Mouse (Mus musculus) cerebellum, adult 2 months (tissue): ENCODE data around the gene Ltbr. TPM values are rescaled to one million over a fixed set of nuclear protein-coding genes. Genes with fewer than 3 reads are reported as not detected.

Experiments
- DNase-seq, 2 experiments: peaks; one replicate each; pipeline ENCODE4 v3.0.0; 2021
- H3K27ac ChIP-seq: fragments of 200-500 bp; 2 replicates; pipeline ENCODE4 v1.5.1; 2012; ENCODE audit warnings: low read length, control low read depth, inconsistent platforms; ENCODE audit not compliant: insufficient read depth
- H3K27me3 ChIP-seq: fragments of 200-500 bp; 2 replicates; pipeline ENCODE4 v1.6.1; 2012; ENCODE audit warnings: inconsistent platforms, mild to moderate bottlenecking, low read length, moderate library complexity; ENCODE audit not compliant: control insufficient read depth, insufficient read depth
- H3K4me1 ChIP-seq: fragments of 200-500 bp; 2 replicates; pipeline ENCODE4 v1.6.1; 2011; ENCODE audit warnings: low read length; ENCODE audit not compliant: control insufficient read depth, insufficient read depth
- H3K4me3 ChIP-seq: fragments of 200-500 bp; replicated peaks from 2 replicates; pipeline ENCODE3; 2011; ENCODE audit warnings: mild to moderate bottlenecking, low read depth, low read length, control low read depth; ENCODE audit not compliant: insufficient read depth
- CTCF ChIP-seq: fragments of 200-500 bp; IDR thresholded peaks from 2 replicates; pipeline ENCODE4 v1.5.1; 2011; ENCODE audit warnings: low read depth, mild to moderate bottlenecking, control low read depth, low read length, moderate library complexity, borderline replicate concordance; ENCODE audit not compliant: insufficient read depth
- POLR2A ChIP-seq: fragments of 200-500 bp; IDR thresholded peaks from 2 replicates; pipeline ENCODE4 v1.6.1; 2011; ENCODE audit warnings: low read length, control low read depth, borderline replicate concordance; ENCODE audit not compliant: insufficient read depth
- WGBS: fragments of 180-500 bp; shearing (Covaris S2); methylation state at CpG from one replicate; pipeline ENCODE4 v1.1.7; 2018; 5-methylcytosine and 5-hydroxymethylcytosine counted together
- polyA plus RNA-seq: library from polyadenylated mRNA; depleted of rRNA; stranded (reverse); fragments of >200 nt; gene quantifications from 2 replicates; pipeline ENCODE4 v1.2.3, GENCODE M21; 2012

Ltbr gene
- polyA plus RNA-seq, 1 experiment: 12.5 TPM

DNA sequence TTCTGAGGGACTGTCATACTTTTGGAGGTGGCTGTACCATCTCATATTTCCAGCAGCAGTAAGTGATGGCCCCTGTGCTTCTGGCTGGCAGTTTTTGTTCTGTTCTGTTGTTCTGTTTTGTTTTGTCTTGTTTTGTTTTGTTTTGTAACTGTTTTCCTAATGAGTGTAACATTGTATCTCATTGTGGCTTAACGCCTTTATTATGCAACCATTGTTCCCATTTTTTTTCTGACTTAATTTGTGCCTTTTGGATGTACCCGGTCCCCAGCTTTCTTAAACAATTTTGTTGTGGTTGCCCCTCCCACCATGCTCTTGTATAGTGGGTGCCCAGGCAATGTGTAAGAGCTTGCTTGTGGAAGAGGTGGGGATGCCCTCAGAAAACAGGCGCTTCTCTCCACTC lies 28.5 kb upstream of the Ltbr start:
- 70% methylated on average over 3 of the region's 3 CpGs for WGBS
- no peak for DNase-seq
- Histone ChIP-seq H3K27ac (no peak overlapping the region), H3K4me3 (no peak overlapping the region), H3K4me1 (no peaks in the 10 kb centered on the region), H3K27me3 (no peaks in the 10 kb centered on the region)
- no peak for TF ChIP-seq CTCF
- TF ChIP-seq POLR2A: no peak

DNA sequence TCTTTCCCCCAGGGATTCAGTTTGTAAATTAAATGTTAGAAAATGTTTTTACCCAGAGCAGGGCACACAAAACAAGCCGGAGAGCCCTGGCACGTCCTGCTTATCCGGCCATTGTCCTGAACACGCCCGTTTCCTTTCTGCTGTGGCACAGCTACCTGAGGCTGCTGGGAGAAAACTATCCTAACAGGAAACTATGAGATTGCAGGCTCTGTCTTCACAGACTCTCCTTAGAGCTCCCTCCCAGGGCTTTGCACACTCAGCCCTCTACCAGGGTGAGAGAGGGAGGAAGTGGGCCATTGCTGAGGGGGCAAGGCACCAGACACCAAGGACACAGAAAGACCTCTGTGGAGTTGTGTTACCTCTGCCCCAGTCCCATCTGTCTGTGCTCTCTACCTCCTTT lies 26.6 kb upstream of the Ltbr start:
- H3K27me3 ChIP-seq: no peaks in the 10 kb centered on the region
- H3K27ac ChIP-seq: no peak overlapping the region
- no peaks in the 10 kb centered on the region for H3K4me1 ChIP-seq
- WGBS: 91% methylated on average over 5 of the region's 5 CpGs
- TF ChIP-seq POLR2A (no peak), CTCF (no peak)
- DNase-seq: no peak
- H3K4me3 ChIP-seq: no peak overlapping the region

DNA sequence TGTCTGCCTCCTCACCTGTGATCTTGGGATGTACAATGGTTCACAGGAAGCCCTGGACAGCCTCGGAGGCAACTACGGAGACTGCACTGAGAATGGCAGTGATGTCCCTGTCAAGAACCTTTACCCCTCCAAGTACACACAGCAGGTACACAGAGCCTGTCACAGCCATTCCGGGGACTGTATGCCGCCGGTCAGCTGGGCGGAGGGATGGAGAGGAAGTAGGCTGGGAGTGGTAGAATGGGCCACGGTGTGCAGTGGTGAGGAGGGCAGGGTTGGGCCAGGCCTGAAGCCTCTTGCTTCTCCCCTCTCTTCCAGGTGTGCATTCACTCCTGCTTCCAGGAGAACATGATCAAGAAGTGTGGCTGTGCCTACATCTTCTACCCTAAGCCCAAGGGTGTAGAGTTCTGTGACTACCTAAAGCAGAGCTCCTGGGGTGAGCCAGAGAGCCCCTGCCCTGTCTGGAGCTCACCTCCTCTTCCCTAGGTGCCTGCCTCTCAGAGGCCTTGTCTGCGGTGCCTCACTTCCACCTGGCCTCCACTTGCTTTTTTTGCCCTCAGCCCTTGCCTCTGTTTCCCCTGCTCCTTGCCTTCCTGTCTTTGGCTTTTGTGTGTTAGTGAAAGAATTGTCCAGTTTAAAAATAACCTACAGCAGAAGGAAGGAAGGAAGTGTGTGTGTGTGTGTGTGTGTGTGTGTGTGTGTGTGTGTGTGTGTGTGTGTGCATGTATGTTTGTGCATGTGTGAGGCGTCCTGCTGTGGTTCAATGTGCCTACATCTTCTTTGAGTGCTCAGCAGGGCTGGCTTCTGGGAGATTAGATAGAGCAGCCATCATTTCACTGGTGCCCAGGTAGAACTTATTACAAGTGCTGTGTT lies 25.3 kb upstream of the Ltbr start:
- WGBS: 76% methylated on average over 9 of the region's 9 CpGs
- TF ChIP-seq CTCF (no peak), POLR2A (no peak)
- Histone ChIP-seq H3K27me3 (no peaks in the 10 kb centered on the region), H3K4me3 (no peak overlapping the region), H3K4me1 (no peaks in the 10 kb centered on the region), H3K27ac (no peak overlapping the region)
- DNase-seq: no peak

DNA sequence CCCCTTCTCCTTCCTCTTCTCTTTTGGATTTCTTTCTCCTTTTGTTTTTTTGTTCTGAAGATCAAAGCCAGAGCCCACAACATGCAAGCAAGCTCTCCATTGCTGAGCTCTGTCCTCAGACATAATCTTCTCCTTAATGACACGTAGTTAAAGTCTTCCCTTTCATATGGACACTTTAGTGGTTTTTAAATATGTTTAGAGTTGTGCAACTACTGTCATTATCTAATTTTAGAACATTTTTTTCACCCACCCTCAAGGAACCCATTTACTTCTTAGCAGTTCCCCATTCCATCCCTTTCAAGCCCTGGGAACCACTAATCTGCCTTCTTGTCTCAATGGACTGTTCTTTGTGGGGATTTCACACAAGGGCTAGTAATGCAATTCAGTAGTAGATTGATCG lies 20.7 kb upstream of the Ltbr start:
- WGBS: 85% methylated on average over 2 of the region's 2 CpGs

DNA sequence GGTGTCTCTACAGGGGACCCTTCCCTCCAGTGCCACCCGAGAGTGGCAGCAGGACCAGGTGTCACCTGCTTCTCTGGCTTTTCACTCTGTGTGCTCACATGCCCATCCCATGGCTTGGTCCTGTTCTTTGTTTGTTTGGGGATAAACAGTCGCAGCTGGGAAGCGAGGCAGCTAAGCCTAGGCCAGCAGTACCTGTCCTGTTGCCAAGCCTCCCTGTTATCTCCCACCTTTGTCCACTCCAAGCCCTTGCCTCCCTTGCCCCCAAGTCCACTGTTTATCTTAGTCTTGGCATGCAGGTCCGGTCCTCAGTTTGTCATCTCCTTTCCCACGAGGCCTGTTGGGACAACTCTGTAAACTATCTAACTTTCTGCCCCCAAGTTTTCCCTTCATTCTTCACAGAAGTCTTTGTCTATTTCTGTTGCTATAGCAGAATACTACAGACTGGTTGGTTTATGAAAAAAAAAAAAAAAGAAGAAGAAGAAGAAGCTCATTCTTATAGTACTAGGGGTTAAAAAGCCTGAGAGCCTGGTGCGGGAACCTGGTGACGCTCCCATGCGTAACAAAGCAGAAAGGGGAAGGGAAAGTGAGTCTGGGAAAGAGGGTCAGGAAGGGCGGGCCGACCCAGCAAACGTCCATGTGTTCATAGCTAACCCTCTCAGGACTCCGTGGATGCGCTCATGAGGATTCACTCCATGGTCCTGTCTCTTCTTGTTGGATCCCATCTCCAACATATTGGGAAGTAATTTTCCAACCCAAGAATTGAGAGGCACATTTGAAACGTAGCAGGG lies 19.6 kb upstream of the Ltbr start:
- DNase-seq: no peak
- Histone ChIP-seq H3K4me3 (no peak overlapping the region), H3K4me1 (no peaks in the 10 kb centered on the region; the same call in 1 of the 2 replicates), H3K27me3 (no peaks in the 10 kb centered on the region), H3K27ac (no peak overlapping the region)
- WGBS: 78% methylated on average over 14 of the region's 14 CpGs
- TF ChIP-seq CTCF (no peak), POLR2A (no peak)

More for the DNA sequence above, 20.7 kb upstream of the Ltbr start:
- TF ChIP-seq POLR2A (no peak), CTCF (no peak)
- Histone ChIP-seq H3K4me1 (no peaks in the 10 kb centered on the region; the same call in 1 of the 2 replicates), H3K27me3 (no peaks in the 10 kb centered on the region), H3K27ac (no peak overlapping the region), H3K4me3 (no peak overlapping the region)
- no peak for DNase-seq

DNA sequence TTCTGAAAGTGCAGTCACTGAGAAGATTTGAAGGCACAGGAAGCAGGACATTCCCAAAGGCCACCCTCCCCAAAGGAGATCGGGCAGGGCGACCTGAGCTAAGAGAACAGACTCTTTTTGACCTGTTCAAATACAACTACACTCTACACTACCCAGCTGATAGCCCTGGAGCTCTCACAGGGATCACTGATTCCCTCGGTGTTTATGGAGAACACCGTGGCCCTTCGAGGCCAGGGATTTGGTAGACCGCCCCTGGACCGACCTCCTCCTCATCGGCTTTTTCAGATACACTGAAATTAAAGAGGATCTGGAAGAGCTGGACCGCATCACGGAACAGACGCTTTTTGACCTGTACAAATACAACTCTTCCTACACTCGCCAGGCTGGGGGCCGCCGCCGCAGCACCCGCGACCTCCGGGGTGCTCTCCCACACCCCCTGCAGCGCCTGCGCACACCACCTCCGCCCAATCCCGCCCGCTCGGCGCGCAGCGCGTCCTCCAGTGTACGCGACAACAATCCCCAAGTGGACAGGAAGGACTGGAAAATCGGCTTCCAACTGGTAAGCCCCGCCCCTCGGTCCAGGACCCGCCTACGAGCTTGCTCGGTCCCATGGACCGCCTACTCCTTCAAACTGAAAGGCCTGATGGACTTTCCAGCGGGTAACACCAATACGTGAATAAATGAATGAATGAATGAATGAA lies 17.1 kb upstream of the Ltbr start:
- no peaks in the 10 kb centered on the region; the same call in 1 of the 2 replicates for H3K4me1 ChIP-seq
- TF ChIP-seq POLR2A (no peak), CTCF (no peak)
- no peaks in the 10 kb centered on the region for H3K27me3 ChIP-seq
- peak overlapping the region; percentile 51 for H3K4me3 ChIP-seq
- WGBS: 3% methylated on average over 39 of the region's 39 CpGs
- DNase-seq: peak; percentile 51 to 52
- no peak overlapping the region for H3K27ac ChIP-seq

DNA sequence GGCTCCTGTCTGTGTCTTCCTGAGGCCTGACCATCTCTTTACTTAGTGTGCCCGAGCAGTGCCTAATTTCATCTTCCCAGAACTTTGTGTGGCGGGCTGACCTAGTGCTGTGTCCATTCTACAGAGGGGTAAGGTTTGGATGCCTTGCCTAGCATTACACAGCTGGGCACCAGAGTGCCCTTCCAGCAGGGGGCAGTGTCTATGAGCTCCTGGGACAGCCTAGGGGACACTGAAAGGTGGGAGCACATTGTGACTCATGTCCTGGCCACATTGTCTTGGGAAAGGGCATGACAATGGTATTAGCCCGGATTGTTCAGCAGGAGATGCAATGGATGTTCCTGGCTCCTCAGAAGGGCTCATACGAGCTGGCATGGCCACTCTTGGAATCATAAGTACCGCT lies 14.6 kb upstream of the Ltbr start:
- H3K27ac ChIP-seq: no peak overlapping the region
- no peak for TF ChIP-seq CTCF
- no peak for TF ChIP-seq POLR2A
- H3K4me3 ChIP-seq: no peak overlapping the region
- 82% methylated on average over 5 of the region's 5 CpGs for WGBS
- DNase-seq: no peak
- H3K4me1 ChIP-seq: no peaks in the 10 kb centered on the region; the same call in 1 of the 2 replicates
- no peaks in the 10 kb centered on the region for H3K27me3 ChIP-seq
